Mouse (Mus musculus) bone marrow macrophage, adult 2 months (primary cell): Measurements from ENCODE around the gene Sppl3.

Experiments
- CTCF ChIP-seq: IDR thresholded peaks from 2 replicates; pipeline ENCODE4 v1.5.1; 2012; ENCODE audit warnings: low read depth, mild to moderate bottlenecking, low read length, moderate library complexity
- POLR2A ChIP-seq: IDR thresholded peaks from 2 replicates; pipeline ENCODE4 v1.6.1; 2012; ENCODE audit warnings: mild to moderate bottlenecking, low read depth, low read length, borderline replicate concordance

GRCm38 (mm10) chr5:115127421-115128179 is 116.7 kb downstream of the Sppl3 start:
- TF ChIP-seq CTCF (no peak), POLR2A (no peak)
